Mouse (Mus musculus): ENCODE data around the gene Tescl. TPM values are rescaled to one million over a fixed set of nuclear protein-coding genes. Genes with fewer than 3 reads are reported as not detected.

Gene Tescl
- 0.17 and 0.30 TPM in 2 replicates for polyA plus RNA-seq (2015; fragmentation: Nextera tagmentation; extraction: Ambion mirVana)

GRCm38 (mm10) chr7:24333304-24333986 is at the start of gene Tescl:
TSS of gene Tescl (minus strand) at chr7:24333936.
- peak within 1 kb of the TSS; percentile 15 for H3K4me3 ChIP-seq (ENCODE audit: low read length)

GRCm38 (mm10) chr7:24382730-24383372 is 49.1 kb upstream of the Tescl start:
- ATAC-seq (replicated peaks; ENCODE audit: extremely low read depth, insufficient read depth, low FRiP score) = no peak
- WGBS = 75% methylated on average over 16 of the region's 16 CpGs
- Histone ChIP-seq H3K4me1 (ENCODE audit: control insufficient read depth, insufficient read depth, low read length) (no peaks in the 10 kb centered on the region), H3K27me3 (ENCODE audit: control insufficient read depth, insufficient read depth, low read length) (peaks cover 4% of the 10 kb centered on the region; the same call in 1 of the 2 replicates), H3K9me3 (replicated peaks; ENCODE audit: control insufficient read depth, low read length) (no peaks in the 10 kb centered on the region), H3K4me2 (ENCODE audit: low read depth, low read length) (no peak overlapping the region), H3K27ac (ENCODE audit: low read length) (no peak overlapping the region), H3K36me3 (ENCODE audit: control insufficient read depth, insufficient read depth) (no peaks in the 10 kb centered on the region), H3K9ac (ENCODE audit: low read length) (no peak overlapping the region), H3K4me3 (ENCODE audit: low read length) (no peak overlapping the region)

More at GRCm38 (mm10) chr7:24333304-24333986, at the start of gene Tescl:
- Histone ChIP-seq H3K9ac (ENCODE audit: low read length) (no peak within 1 kb of the TSS), H3K9me3 (replicated peaks; ENCODE audit: control insufficient read depth, low read length) (peaks cover 6% of the 10 kb centered on the region; the same call in 1 of the 2 replicates), H3K27ac (ENCODE audit: low read length) (no peak within 1 kb of the TSS), H3K27me3 (ENCODE audit: control insufficient read depth, insufficient read depth, low read length) (peaks cover 25% of the 10 kb centered on the region), H3K4me1 (ENCODE audit: control insufficient read depth, insufficient read depth, low read length) (no peaks in the 10 kb centered on the region), H3K4me2 (ENCODE audit: low read depth, low read length) (peak within 1 kb of the TSS; percentile 32), H3K36me3 (ENCODE audit: control insufficient read depth, insufficient read depth) (no peaks in the 10 kb centered on the region)
- no peak for ATAC-seq (replicated peaks; ENCODE audit: extremely low read depth, insufficient read depth, low FRiP score)
- WGBS = 34% methylated on average over 49 of the region's 49 CpGs

GRCm38 (mm10) chr7:24380370-24380769 is 46.6 kb upstream of the Tescl start:
- no peak overlapping the region for H3K4me2 ChIP-seq (ENCODE audit: low read depth, low read length)

DNA sequence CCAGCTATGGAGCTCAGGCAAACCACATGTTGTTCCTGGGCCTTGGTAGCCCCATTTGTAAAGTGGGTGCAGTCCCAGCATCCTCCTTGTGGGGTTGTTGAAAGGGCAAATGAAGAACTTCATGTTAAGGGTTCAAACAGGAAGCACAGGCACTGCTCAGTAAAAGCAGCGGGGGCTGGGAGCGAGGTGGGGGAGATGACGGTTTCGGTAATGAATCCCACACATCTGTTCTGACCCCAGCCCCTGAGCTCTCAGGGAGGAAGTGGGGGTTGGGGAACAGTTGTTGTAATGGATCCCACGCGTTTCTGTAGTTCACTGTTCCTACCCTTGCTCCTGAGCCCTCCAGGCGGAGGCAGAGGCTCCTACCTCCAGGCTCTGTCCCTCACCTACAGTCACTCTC is 46.2 kb upstream of the Tescl start:
- Histone ChIP-seq H3K9me3 (replicated peaks; ENCODE audit: control insufficient read depth, low read length) (no peaks in the 10 kb centered on the region), H3K27me3 (ENCODE audit: control insufficient read depth, insufficient read depth, low read length) (peaks cover 4% of the 10 kb centered on the region; the same call in 1 of the 2 replicates), H3K4me2 (ENCODE audit: low read depth, low read length) (no peak overlapping the region), H3K9ac (ENCODE audit: low read length) (no peak overlapping the region), H3K36me3 (ENCODE audit: control insufficient read depth, insufficient read depth) (no peaks in the 10 kb centered on the region), H3K4me1 (ENCODE audit: control insufficient read depth, insufficient read depth, low read length) (peaks cover 7% of the 10 kb centered on the region), H3K27ac (ENCODE audit: low read length) (peak overlapping the region; percentile 17; the same call in 1 of the 2 replicates), H3K4me3 (ENCODE audit: low read length) (no peak overlapping the region)
- 43% methylated on average over 7 of the region's 7 CpGs for WGBS
- ATAC-seq (replicated peaks; ENCODE audit: extremely low read depth, insufficient read depth, low FRiP score) = 0 out of 2 replicates have a peak, but pooled peaks have one; percentile 8

More at GRCm38 (mm10) chr7:24380370-24380769, 46.6 kb upstream of the Tescl start:
- Histone ChIP-seq H3K27ac (ENCODE audit: low read length) (0 out of 2 replicates have a peak overlapping the region, but pooled peaks have one; percentile 17), H3K9ac (ENCODE audit: low read length) (no peak overlapping the region), H3K4me3 (ENCODE audit: low read length) (no peak overlapping the region), H3K4me1 (ENCODE audit: control insufficient read depth, insufficient read depth, low read length) (peaks cover 7% of the 10 kb centered on the region), H3K36me3 (ENCODE audit: control insufficient read depth, insufficient read depth) (no peaks in the 10 kb centered on the region), H3K27me3 (ENCODE audit: control insufficient read depth, insufficient read depth, low read length) (peaks cover 4% of the 10 kb centered on the region; the same call in 1 of the 2 replicates), H3K9me3 (replicated peaks; ENCODE audit: control insufficient read depth, low read length) (no peaks in the 10 kb centered on the region)
- 65% methylated on average over 2 of the region's 2 CpGs for WGBS
- no peak for ATAC-seq (replicated peaks; ENCODE audit: extremely low read depth, insufficient read depth, low FRiP score)

DNA sequence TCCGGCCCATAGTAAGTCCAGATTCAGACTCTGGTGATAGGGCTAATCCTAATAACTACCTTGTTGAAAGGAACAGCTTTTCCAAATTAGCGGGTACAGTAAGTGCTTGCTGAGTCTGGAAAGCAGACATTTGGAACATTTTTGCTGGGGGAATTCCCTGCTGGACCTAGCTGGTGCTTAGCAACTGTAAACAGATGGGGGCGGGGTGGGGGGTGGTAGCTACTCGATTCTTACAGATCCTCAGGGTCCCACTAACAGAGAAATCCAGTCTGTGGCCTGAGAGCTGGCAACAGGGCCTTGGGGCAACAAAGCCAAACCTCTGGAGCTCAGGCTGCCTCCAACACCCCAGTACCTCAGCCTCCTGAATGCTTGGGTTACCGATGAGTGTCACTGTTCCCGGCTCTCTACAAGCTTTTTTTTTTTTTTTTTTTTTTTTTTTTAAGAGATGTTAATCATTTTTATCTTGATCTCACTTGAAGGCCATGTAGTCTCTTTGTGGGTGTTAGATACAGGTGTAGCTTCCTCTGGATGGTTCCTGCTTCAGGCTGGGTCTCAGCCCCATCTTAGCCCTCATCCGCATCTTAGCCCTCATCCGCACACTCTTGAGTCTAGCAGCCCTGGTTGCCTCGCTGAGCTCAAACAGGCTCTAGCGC is 44.4 kb upstream of the Tescl start:
- no peaks in the 10 kb centered on the region for H3K9me3 ChIP-seq (replicated peaks; ENCODE audit: control insufficient read depth, low read length)

DNA sequence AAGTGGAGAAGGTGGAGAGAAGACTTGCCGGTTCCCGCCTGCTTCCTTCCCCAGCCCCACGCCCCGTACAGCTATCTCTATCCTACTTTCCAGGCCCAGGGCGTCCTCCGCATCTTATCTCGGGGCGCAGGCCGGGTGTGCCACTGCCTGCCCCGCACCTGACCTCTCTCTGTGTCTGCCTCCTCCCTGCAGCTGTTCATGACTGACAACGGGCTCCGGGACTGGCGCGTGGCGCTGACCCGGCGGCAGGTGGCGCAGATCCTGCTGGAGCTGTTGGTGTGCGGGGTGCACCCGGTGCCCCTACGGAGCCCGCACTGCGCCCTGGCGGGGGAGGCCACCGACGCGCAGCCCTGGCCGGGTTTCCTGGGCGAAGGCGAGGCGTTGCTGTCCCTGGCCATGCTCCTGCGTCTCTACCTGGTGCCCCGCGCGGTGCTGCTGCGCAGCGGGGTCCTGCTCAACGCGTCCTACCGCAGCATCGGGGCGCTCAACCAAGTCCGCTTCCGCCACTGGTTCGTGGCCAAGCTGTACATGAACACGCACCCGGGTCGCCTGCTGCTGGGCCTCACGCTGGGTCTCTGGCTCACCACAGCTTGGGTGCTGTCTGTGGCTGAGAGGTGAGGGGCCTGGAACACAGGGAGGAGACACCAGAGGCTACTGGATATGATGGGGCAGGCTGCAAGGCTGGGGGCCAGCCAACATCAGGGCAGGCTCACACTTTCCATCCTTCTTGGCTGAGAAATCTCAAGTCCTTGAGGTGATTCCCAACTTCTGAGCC is 43.5 kb upstream of the Tescl start:
- Histone ChIP-seq H3K4me2 (ENCODE audit: low read depth, low read length) (peak overlapping the region; percentile 68), H3K27ac (ENCODE audit: low read length) (0 out of 2 replicates have a peak overlapping the region, but pooled peaks have one; percentile 52), H3K27me3 (ENCODE audit: control insufficient read depth, insufficient read depth, low read length) (no peaks in the 10 kb centered on the region; the same call in 1 of the 2 replicates), H3K4me3 (ENCODE audit: low read length) (peak overlapping the region; percentile 39), H3K9ac (ENCODE audit: low read length) (peak overlapping the region; percentile 43), H3K36me3 (ENCODE audit: control insufficient read depth, insufficient read depth) (no peaks in the 10 kb centered on the region), H3K4me1 (ENCODE audit: control insufficient read depth, insufficient read depth, low read length) (peaks cover 15% of the 10 kb centered on the region), H3K9me3 (replicated peaks; ENCODE audit: control insufficient read depth, low read length) (no peaks in the 10 kb centered on the region)
- ATAC-seq (replicated peaks; ENCODE audit: extremely low read depth, insufficient read depth, low FRiP score) = peak; percentile 49
- WGBS = 9% methylated on average over 49 of the region's 49 CpGs

More for the DNA sequence above, 44.4 kb upstream of the Tescl start:
- Histone ChIP-seq H3K9ac (ENCODE audit: low read length) (no peak overlapping the region), H3K4me3 (ENCODE audit: low read length) (no peak overlapping the region), H3K36me3 (ENCODE audit: control insufficient read depth, insufficient read depth) (no peaks in the 10 kb centered on the region), H3K27ac (ENCODE audit: low read length) (peak overlapping the region; percentile 31; the same call in 1 of the 2 replicates), H3K27me3 (ENCODE audit: control insufficient read depth, insufficient read depth, low read length) (no peaks in the 10 kb centered on the region; the same call in 1 of the 2 replicates), H3K4me1 (ENCODE audit: control insufficient read depth, insufficient read depth, low read length) (peaks cover 13% of the 10 kb centered on the region), H3K4me2 (ENCODE audit: low read depth, low read length) (no peak overlapping the region)
- 66% methylated on average over 10 of the region's 10 CpGs for WGBS
- no peak for ATAC-seq (replicated peaks; ENCODE audit: extremely low read depth, insufficient read depth, low FRiP score)

DNA sequence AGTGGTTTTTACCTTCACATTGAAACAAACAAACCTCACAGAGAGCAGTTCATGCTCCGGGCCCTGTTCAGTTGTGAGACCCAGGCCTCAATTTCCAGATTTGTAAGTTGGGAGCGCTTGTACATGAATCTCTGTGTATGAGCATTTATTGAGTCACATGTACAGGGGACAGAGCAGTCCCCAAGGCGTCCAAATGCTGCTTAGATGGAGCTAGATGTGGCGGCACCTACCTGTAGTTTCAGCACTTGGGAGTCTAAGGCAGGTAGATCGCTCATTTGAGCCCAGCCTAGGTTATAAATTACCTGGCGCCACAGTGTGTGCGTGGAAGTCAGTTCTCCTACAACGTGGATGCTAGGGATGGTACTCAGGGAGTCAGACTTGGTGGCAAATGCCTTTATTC is 42.7 kb upstream of the Tescl start:
- Histone ChIP-seq H3K4me1 (ENCODE audit: control insufficient read depth, insufficient read depth, low read length) (peaks cover 15% of the 10 kb centered on the region), H3K27me3 (ENCODE audit: control insufficient read depth, insufficient read depth, low read length) (no peaks in the 10 kb centered on the region; the same call in 1 of the 2 replicates), H3K4me3 (ENCODE audit: low read length) (no peak overlapping the region), H3K36me3 (ENCODE audit: control insufficient read depth, insufficient read depth) (no peaks in the 10 kb centered on the region), H3K9ac (ENCODE audit: low read length) (no peak overlapping the region), H3K9me3 (replicated peaks; ENCODE audit: control insufficient read depth, low read length) (no peaks in the 10 kb centered on the region), H3K27ac (ENCODE audit: low read length) (no peak overlapping the region), H3K4me2 (ENCODE audit: low read depth, low read length) (no peak overlapping the region)
- no peak for ATAC-seq (replicated peaks; ENCODE audit: extremely low read depth, insufficient read depth, low FRiP score)
- whole genome bisulfite sequencing = 86% methylated on average over 8 of the region's 8 CpGs

Data from heart, embryonic 16.5 days (tissue).